Mouse (Mus musculus): Measurements from ENCODE around the gene Myo18a.

GRCm38 (mm10) chr11:77900187-77900586 is 137.1 kb downstream of the Myo18a start:
- TF ChIP-seq CTCF (conservative IDR thresholded peaks at IDR 0.05; ENCODE audit: insufficient read depth, insufficient read length, low read depth, low read length) (no peak), POLR2A (IDR thresholded peaks at IDR 0.05; ENCODE audit: low read depth, low read length) (no peak)

All from kidney, adult 2 months (tissue).